Mouse (Mus musculus): ENCODE data around the gene Adam1b. TPM values are rescaled to one million over a fixed set of nuclear protein-coding genes. Genes with fewer than 3 reads are reported as not detected.
A peak's percentile ranks its signal among the peaks of the same experiment; 100 is the strongest.

The Adam1b gene
- polyA plus RNA-seq, 1 experiment from 2014 or later, result not detected

DNA sequence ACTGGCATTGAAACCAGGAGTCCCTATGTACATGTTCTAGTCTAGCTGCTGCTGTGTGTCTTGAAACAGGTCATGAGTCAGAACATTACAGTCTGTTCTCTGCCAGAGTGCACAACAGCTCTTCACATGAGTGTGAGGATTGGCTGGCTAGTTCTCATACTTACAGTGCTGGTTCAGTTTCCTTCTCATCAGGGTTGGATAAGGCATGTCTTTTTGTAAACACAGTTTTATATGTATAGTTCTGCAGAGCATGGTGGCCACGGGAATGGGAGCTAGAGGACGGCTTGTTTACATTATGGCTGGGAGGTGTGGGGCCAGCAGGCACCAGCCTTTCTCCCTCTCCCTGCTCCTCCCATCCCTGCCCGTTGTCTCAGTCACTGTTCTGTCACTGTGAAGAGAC lies 33.7 kb downstream of the Adam1b start:
- H3K9me3 ChIP-seq (ENCODE audit: control insufficient read depth, low read length), result no peaks in the 10 kb centered on the region
- no peaks in the 10 kb centered on the region for H3K36me3 ChIP-seq (ENCODE audit: control insufficient read depth, insufficient read depth, low read length)
- no peak overlapping the region for H3K27ac ChIP-seq (ENCODE audit: low read depth, low read length)
- WGBS, result 75% methylated on average over 3 of the region's 3 CpGs
- no peak overlapping the region for H3K4me2 ChIP-seq (ENCODE audit: low read length)
- no peaks in the 10 kb centered on the region for H3K27me3 ChIP-seq (replicated peaks; ENCODE audit: control insufficient read depth, insufficient read depth, low read length)
- ATAC-seq, result no peak
- H3K4me1 ChIP-seq (ENCODE audit: control insufficient read depth, insufficient read depth, low read depth, low read length), result no peaks in the 10 kb centered on the region
- no peak overlapping the region for H3K9ac ChIP-seq (ENCODE audit: low read depth, low read length)
- H3K4me3 ChIP-seq (ENCODE audit: low read length), result no peak overlapping the region

DNA sequence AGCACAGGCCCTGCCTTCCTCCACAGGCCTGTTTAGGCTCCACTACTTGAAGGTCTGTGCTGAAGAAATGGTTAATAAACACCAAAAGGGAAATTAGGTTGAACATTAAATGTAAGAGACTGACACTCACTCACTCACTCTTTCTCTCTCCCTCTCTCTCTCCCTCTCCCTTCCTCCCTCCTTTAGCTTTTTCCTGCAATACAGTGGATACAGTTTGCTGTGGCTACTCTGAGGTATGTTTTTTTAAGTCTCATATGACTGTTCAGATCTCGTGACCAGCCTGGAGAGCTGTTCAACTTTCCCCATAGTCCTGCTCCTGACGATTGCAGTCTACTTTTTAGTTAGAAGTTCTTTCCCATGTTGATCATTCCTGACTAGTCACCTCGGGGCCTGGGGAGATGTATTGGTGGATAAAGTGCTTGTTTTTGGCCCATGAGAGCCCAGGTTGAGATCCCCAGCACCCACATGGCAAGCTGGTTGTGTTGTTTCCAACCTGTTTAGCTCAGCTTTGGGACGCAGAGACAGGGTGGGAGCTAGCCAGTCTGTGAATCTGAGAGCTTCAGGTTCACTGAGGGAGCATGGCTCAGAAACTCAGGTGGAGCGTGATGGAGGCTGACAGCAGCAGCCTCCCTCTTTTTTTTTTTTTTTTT lies 39.5 kb downstream of the Adam1b start:
- no peak overlapping the region for H3K9ac ChIP-seq (ENCODE audit: low read depth, low read length)
- 77% methylated on average over 5 of the region's 5 CpGs for WGBS

DNA sequence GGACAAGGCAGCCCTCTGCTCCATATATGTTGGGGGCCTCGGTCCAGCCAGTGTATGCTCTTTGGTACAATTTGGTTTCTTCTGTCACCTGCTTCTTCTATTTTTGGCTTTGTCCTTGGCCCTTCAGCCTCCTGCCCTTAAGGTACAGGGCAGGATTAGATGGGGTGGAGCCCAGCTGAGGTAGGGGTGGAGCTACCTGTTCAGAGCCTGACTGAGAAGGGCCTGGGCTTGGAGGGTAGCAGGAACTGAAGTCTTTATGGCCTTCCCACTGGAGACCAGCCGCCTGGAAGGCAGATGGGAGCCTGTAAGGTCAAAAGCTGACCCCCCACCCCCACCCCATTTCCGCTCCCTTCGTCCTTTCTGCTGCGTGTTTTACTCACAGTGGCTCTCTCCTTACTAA lies 40.3 kb downstream of the Adam1b start:
- no peak for ATAC-seq
- Histone ChIP-seq H3K4me1 (ENCODE audit: control insufficient read depth, insufficient read depth, low read depth, low read length) (no peaks in the 10 kb centered on the region), H3K9me3 (ENCODE audit: control insufficient read depth, low read length) (no peaks in the 10 kb centered on the region), H3K4me2 (ENCODE audit: low read length) (no peak overlapping the region), H3K36me3 (ENCODE audit: control insufficient read depth, insufficient read depth, low read length) (no peaks in the 10 kb centered on the region), H3K27me3 (replicated peaks; ENCODE audit: control insufficient read depth, insufficient read depth, low read length) (no peaks in the 10 kb centered on the region), H3K4me3 (ENCODE audit: low read length) (no peak overlapping the region), H3K27ac (ENCODE audit: low read depth, low read length) (no peak overlapping the region), H3K9ac (ENCODE audit: low read depth, low read length) (no peak overlapping the region)
- WGBS, result 62% methylated on average over 5 of the region's 5 CpGs

More for the DNA sequence above, 39.5 kb downstream of the Adam1b start:
- no peaks in the 10 kb centered on the region for H3K9me3 ChIP-seq (ENCODE audit: control insufficient read depth, low read length)
- no peak overlapping the region for H3K4me2 ChIP-seq (ENCODE audit: low read length)
- no peaks in the 10 kb centered on the region for H3K4me1 ChIP-seq (ENCODE audit: control insufficient read depth, insufficient read depth, low read depth, low read length)
- no peak for ATAC-seq
- no peaks in the 10 kb centered on the region for H3K36me3 ChIP-seq (ENCODE audit: control insufficient read depth, insufficient read depth, low read length)
- no peak overlapping the region for H3K27ac ChIP-seq (ENCODE audit: low read depth, low read length)
- H3K27me3 ChIP-seq (replicated peaks; ENCODE audit: control insufficient read depth, insufficient read depth, low read length), result no peaks in the 10 kb centered on the region
- no peak overlapping the region for H3K4me3 ChIP-seq (ENCODE audit: low read length)

DNA sequence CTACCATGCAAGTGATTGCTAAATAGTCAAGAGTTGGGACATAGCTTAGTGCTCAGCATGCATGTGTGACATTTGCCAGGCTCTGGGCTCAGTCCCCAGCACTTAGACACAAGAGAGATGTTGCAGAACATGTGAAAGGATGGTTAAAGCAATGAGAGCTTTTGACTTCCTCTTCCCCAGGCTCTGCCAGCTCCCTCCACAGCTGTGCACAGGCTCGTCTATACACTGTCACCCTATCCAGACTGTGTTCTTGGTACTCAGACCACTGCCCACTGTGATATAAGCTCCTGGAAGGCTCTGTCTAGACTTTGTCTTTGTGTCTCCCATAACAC lies 41.1 kb downstream of the Adam1b start:
- Histone ChIP-seq H3K9ac (ENCODE audit: low read depth, low read length) (no peak overlapping the region), H3K27me3 (replicated peaks; ENCODE audit: control insufficient read depth, insufficient read depth, low read length) (no peaks in the 10 kb centered on the region), H3K4me1 (ENCODE audit: control insufficient read depth, insufficient read depth, low read depth, low read length) (no peaks in the 10 kb centered on the region), H3K27ac (ENCODE audit: low read depth, low read length) (no peak overlapping the region), H3K4me2 (ENCODE audit: low read length) (no peak overlapping the region), H3K9me3 (ENCODE audit: control insufficient read depth, low read length) (no peaks in the 10 kb centered on the region), H3K36me3 (ENCODE audit: control insufficient read depth, insufficient read depth, low read length) (no peaks in the 10 kb centered on the region), H3K4me3 (ENCODE audit: low read length) (no peak overlapping the region)
- 50% methylated on average over 1 of the region's 1 CpGs for WGBS
- no peak for ATAC-seq

DNA sequence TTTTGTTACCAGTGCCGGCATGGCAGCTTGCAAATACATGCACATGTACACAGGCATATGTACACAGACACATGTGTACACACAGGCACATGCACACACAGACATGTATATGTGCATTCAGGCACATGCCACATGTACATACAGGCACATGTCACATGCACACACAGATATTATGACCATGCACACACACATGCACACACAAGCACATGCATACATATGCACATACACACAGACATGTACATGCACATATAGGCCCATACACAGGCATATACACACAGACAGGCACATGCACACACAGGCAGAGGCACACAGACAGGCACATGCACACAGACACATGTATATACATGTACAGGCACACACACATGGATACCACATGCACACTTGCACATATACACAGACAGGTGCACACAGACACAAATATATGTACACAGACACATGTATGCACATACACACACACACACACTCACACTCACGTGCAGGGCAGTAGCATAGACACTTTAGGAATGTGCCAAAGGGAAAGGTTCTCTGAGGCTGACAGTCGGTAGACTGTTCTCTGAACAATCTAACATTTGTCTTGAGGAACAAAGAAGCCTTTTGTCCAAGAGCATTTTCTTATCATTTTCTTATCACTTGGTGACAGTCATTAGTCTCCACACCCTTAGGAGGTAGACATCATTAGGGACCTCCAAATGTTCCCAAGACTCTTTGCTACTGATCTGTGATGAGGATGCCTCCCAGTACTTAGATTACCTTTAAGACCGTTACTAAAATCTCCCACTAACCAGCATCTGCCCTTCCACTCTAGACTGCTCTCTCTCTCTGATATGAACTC lies 41.7 kb downstream of the Adam1b start:
- H3K36me3 ChIP-seq (ENCODE audit: control insufficient read depth, insufficient read depth, low read length), result no peaks in the 10 kb centered on the region
- WGBS, result 63% methylated on average over 4 of the region's 4 CpGs
- ATAC-seq, result no peak
- H3K4me2 ChIP-seq (ENCODE audit: low read length), result no peak overlapping the region
- H3K27ac ChIP-seq (ENCODE audit: low read depth, low read length), result no peak overlapping the region
- H3K4me1 ChIP-seq (ENCODE audit: control insufficient read depth, insufficient read depth, low read depth, low read length), result no peaks in the 10 kb centered on the region
- no peak overlapping the region for H3K9ac ChIP-seq (ENCODE audit: low read depth, low read length)
- no peaks in the 10 kb centered on the region for H3K9me3 ChIP-seq (ENCODE audit: control insufficient read depth, low read length)
- no peak overlapping the region for H3K4me3 ChIP-seq (ENCODE audit: low read length)
- H3K27me3 ChIP-seq (replicated peaks; ENCODE audit: control insufficient read depth, insufficient read depth, low read length), result no peaks in the 10 kb centered on the region

DNA sequence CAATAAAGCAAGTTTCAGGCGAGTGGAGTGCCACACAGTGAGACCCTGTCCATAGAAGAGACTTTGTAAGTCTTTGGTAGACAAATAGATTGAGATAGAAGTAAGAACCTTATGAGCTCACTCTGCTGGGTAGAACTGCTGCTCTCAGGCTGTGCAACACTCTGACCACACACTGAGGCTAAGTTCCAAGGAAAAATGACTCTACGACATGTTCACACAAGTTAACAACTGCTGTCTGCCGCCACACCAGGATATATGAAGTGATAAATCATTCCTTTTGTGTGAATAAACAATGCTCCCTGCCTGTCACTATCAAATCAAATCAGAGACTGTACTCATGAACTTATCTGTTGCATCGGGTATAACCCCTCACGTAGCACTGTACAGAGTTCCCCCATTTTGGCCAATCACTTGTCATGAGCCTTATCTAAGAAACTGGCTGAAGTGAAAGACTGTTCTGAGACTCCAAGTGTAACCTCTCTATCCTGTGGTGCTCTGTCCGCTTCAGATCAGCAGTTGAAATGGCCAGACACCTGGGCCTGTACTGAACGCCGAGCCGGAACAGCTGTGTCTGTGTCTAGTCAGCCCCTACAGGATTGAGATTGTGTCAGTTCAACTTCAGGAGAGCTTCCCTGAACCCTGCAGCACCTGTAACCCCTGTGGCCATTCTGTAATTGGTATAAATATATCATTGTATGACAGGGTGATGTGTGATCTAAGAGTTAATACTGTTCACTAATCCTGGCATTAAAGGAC lies 47.5 kb downstream of the Adam1b start:
- WGBS, result 78% methylated on average over 9 of the region's 9 CpGs

DNA sequence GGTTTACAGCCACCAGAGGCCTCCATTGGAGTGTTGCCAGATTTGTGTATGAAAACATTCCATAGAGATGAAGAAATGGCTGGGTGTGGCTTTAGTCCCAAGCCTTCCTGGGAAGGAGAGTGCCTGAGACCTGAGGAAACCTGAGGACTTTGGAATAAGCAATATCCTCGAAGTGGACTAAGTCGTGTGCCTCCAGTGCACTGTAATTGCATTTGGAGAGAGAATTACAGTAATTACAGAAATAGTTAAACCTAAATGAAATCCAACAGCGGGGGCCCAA lies 48.8 kb downstream of the Adam1b start:
- ATAC-seq, result no peak
- Histone ChIP-seq H3K27ac (ENCODE audit: low read depth, low read length) (no peak overlapping the region), H3K9ac (ENCODE audit: low read depth, low read length) (no peak overlapping the region), H3K9me3 (ENCODE audit: control insufficient read depth, low read length) (no peaks in the 10 kb centered on the region), H3K36me3 (ENCODE audit: control insufficient read depth, insufficient read depth, low read length) (no peaks in the 10 kb centered on the region), H3K4me2 (ENCODE audit: low read length) (no peak overlapping the region), H3K4me1 (ENCODE audit: control insufficient read depth, insufficient read depth, low read depth, low read length) (peaks cover 19% of the 10 kb centered on the region), H3K4me3 (ENCODE audit: low read length) (no peak overlapping the region), H3K27me3 (replicated peaks; ENCODE audit: control insufficient read depth, insufficient read depth, low read length) (no peaks in the 10 kb centered on the region)
- WGBS, result 88% methylated on average over 3 of the region's 3 CpGs

More for the DNA sequence above, 47.5 kb downstream of the Adam1b start:
- H3K4me1 ChIP-seq (ENCODE audit: control insufficient read depth, insufficient read depth, low read depth, low read length), result peaks cover 15% of the 10 kb centered on the region
- H3K4me3 ChIP-seq (ENCODE audit: low read length), result no peak overlapping the region
- H3K36me3 ChIP-seq (ENCODE audit: control insufficient read depth, insufficient read depth, low read length), result no peaks in the 10 kb centered on the region
- no peak overlapping the region for H3K27ac ChIP-seq (ENCODE audit: low read depth, low read length)
- H3K4me2 ChIP-seq (ENCODE audit: low read length), result no peak overlapping the region
- no peak for ATAC-seq
- no peaks in the 10 kb centered on the region for H3K9me3 ChIP-seq (ENCODE audit: control insufficient read depth, low read length)
- no peaks in the 10 kb centered on the region for H3K27me3 ChIP-seq (replicated peaks; ENCODE audit: control insufficient read depth, insufficient read depth, low read length)
- no peak overlapping the region for H3K9ac ChIP-seq (ENCODE audit: low read depth, low read length)

DNA sequence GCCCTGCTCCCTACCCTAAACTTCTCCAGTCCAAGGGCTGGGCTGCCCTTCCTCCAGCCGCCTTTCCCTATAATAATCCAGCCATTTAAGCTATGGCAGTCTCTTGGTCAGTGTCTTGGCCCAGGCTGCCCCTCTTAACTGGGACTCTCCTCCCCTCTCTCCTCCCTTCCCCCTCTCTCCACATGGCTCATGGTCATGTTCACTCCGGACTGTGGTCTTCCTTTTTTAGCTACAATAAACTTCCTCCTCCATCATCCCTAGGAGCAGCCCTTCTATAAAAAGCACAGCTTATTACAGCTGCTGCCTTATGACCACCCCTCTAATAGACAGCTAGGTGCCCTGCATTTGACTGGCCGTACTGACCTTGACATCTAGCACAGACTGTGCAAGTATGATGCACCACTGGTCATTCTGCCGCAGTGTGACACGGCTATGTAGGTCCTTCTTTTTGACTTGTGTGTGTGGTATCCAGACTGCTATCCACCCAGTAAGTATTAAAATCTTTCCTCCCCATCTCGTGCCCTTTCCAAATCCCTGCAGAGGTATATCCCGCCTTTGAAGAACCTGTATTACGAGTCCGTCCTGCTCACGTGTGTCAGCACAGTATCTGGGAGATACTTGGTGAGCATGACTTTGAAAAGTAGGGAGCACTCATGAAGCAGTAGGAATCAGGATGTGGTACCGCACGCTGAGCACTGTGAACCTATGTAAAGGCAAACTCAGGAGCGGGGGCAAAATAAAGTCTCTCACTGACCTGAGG lies 49.3 kb downstream of the Adam1b start:
- H3K36me3 ChIP-seq (ENCODE audit: control insufficient read depth, insufficient read depth, low read length), result peaks cover 2% of the 10 kb centered on the region
- H3K4me3 ChIP-seq (ENCODE audit: low read length), result no peak overlapping the region
- H3K27me3 ChIP-seq (replicated peaks; ENCODE audit: control insufficient read depth, insufficient read depth, low read length), result no peaks in the 10 kb centered on the region
- H3K9me3 ChIP-seq (ENCODE audit: control insufficient read depth, low read length), result no peaks in the 10 kb centered on the region
- peaks cover 19% of the 10 kb centered on the region for H3K4me1 ChIP-seq (ENCODE audit: control insufficient read depth, insufficient read depth, low read depth, low read length)
- no peak overlapping the region for H3K4me2 ChIP-seq (ENCODE audit: low read length)
- no peak overlapping the region for H3K27ac ChIP-seq (ENCODE audit: low read depth, low read length)
- ATAC-seq, result no peak
- 94% methylated on average over 13 of the region's 13 CpGs for WGBS
- no peak overlapping the region for H3K9ac ChIP-seq (ENCODE audit: low read depth, low read length)

DNA sequence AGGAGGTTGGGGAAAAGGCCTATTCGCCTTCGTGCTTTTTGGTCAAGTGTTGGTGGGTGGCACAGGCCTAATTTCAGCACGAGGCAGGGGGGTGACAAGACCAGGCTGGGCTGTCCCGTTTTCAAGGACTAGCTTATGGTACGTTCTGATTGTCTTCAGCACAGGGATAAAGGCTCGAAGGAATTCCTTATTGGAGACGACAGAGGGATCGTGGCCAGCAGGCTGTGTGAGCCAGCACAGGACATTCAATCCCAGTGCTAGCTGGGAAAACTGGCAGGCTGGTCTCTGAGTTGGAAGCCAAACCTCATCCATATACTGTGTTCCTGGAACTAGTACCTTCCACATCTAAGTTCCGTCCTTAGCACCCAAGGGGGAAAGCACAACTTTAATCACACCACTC lies 50.3 kb downstream of the Adam1b start:
- H3K36me3 ChIP-seq (ENCODE audit: control insufficient read depth, insufficient read depth, low read length), result peaks cover 9% of the 10 kb centered on the region
- H3K4me3 ChIP-seq (ENCODE audit: low read length), result peak overlapping the region; percentile 65
- WGBS, result 7% methylated on average over 9 of the region's 9 CpGs
- H3K4me2 ChIP-seq (ENCODE audit: low read length), result peak overlapping the region; percentile 64
- no peak for ATAC-seq
- no peaks in the 10 kb centered on the region for H3K9me3 ChIP-seq (ENCODE audit: control insufficient read depth, low read length)
- H3K27ac ChIP-seq (ENCODE audit: low read depth, low read length), result peak overlapping the region; percentile 94
- H3K4me1 ChIP-seq (ENCODE audit: control insufficient read depth, insufficient read depth, low read depth, low read length), result peaks cover 19% of the 10 kb centered on the region
- no peaks in the 10 kb centered on the region for H3K27me3 ChIP-seq (replicated peaks; ENCODE audit: control insufficient read depth, insufficient read depth, low read length)
- H3K9ac ChIP-seq (ENCODE audit: low read depth, low read length), result peak overlapping the region; percentile 98

Data from hindbrain, embryonic 16.5 days (tissue).